ENCODE assay signal across 8 mouse cellular contexts in the genomic region with DNA sequence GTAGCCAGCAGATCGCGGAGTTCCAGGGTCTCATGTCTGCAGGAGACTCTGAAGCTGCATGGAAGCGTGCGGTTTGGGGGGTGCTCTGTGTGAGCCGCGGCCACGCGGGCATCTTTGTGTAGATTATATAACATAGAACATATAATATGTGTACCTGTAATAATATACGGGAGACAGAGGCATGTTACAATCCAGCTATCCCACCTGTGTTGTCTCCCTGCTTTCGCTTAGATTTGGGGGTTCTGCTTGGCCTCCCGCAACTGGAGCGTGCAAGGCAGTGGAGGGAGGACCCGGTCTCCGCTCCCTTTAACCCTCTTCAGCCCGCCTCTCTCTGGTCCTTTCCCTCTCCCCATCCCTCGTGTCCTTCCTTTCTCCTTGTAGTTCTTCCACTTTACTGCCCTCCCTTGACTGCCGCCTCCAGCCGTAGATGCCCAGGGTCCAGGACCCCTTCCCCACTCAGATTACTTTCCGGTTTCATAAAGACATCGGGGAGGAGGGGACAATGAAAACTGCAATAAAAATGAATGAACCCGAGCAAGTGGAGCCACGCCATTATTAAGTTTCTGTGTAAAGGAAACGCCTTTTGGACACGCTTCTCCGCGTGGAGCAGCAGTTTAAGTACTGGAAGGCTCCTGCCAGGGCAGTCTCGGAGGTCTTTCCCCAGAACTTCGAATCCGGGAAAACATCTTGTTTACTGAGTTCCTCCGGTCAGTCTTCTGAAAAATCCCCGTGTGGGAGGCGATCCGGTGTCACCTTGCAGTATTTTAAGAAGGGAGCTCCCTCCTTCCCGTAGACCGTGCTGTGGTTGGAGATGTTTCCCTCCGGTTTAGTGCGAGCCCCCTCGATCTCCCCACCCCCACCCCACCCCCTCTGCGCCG. TPM values are rescaled to one million over a fixed set of nuclear protein-coding genes. Genes with fewer than 3 reads are reported as not detected.
DNase-seq lines count a peak whose midpoint lies in the region; ATAC-seq lines count a peak whose summit lies in the region.

No protein-coding gene starts in this region.

- peak overlapping the region; percentile 87 for H3K4me3 ChIP-seq in brown adipose tissue, adult 24 weeks (ENCODE audit: insufficient read depth, low read depth, low read length)
- peak overlapping the region; percentile 87 for H3K4me3 ChIP-seq in forebrain, embryonic 12.5 days (replicated peaks)
- H3K4me3 ChIP-seq in hindbrain, embryonic 14.5 days (replicated peaks; ENCODE audit: low read length): peak overlapping the region; percentile 85
- peak overlapping the region; percentile 80 for H3K4me3 ChIP-seq in midbrain, embryonic 13.5 days (replicated peaks)
- H3K4me3 ChIP-seq in stomach, embryonic 14.5 days (ENCODE audit: low read depth, low read length): peak overlapping the region; percentile 78

- H3K4me2 ChIP-seq in forebrain, embryonic 12.5 days: peak overlapping the region; percentile 77
- peak overlapping the region; percentile 84 for H3K4me2 ChIP-seq in hindbrain, embryonic 14.5 days (replicated peaks)
- H3K4me2 ChIP-seq in midbrain, embryonic 13.5 days (replicated peaks): peak overlapping the region; percentile 75
- H3K4me2 ChIP-seq in stomach, embryonic 14.5 days (replicated peaks; ENCODE audit: low read depth, low read length): peak overlapping the region; percentile 77

- ATAC-seq in forebrain, embryonic 12.5 days (ENCODE audit: low FRiP score): peak; percentile 9; the same call in 1 of the 2 replicates
- peak; percentile 34 for ATAC-seq in hindbrain, embryonic 14.5 days (ENCODE audit: low FRiP score)
- ATAC-seq in midbrain, embryonic 13.5 days: peak; percentile 18
- peak; percentile 8; the same call in 1 of the 2 replicates for ATAC-seq in stomach, embryonic 14.5 days (ENCODE audit: insufficient number of reproducible peaks, insufficient read depth, low FRiP score, low read depth)

- peak overlapping the region; percentile 98 for H3K9ac ChIP-seq in forebrain, embryonic 12.5 days
- peak overlapping the region; percentile 99 for H3K9ac ChIP-seq in hindbrain, embryonic 14.5 days
- peak overlapping the region; percentile 85 for H3K9ac ChIP-seq in midbrain, embryonic 13.5 days (replicated peaks)
- H3K9ac ChIP-seq in stomach, embryonic 14.5 days (replicated peaks; ENCODE audit: low read depth, low read length): peak overlapping the region; percentile 95

- H3K27ac ChIP-seq in brown adipose tissue, adult 24 weeks (replicated peaks; ENCODE audit: low read depth, low read length): peak overlapping the region; percentile 64
- peak overlapping the region; percentile 97 for H3K27ac ChIP-seq in forebrain, embryonic 12.5 days
- peak overlapping the region; percentile 97 for H3K27ac ChIP-seq in hindbrain, embryonic 14.5 days
- H3K27ac ChIP-seq in midbrain, embryonic 13.5 days: peak overlapping the region; percentile 93
- peak overlapping the region; percentile 99 for H3K27ac ChIP-seq in stomach, embryonic 14.5 days (ENCODE audit: low read length)

- H3K27me3 ChIP-seq in forebrain, embryonic 12.5 days: no peaks in the 10 kb centered on the region
- no peaks in the 10 kb centered on the region for H3K27me3 ChIP-seq in hindbrain, embryonic 14.5 days (ENCODE audit: control insufficient read depth, insufficient read depth, low read length)
- no peaks in the 10 kb centered on the region for H3K27me3 ChIP-seq in midbrain, embryonic 13.5 days
- H3K27me3 ChIP-seq in stomach, embryonic 14.5 days (ENCODE audit: control insufficient read depth, insufficient read depth, low read length): no peaks in the 10 kb centered on the region

- no peaks in the 10 kb centered on the region for H3K36me3 ChIP-seq in forebrain, embryonic 12.5 days (replicated peaks)
- H3K36me3 ChIP-seq in hindbrain, embryonic 14.5 days (replicated peaks; ENCODE audit: control insufficient read depth, insufficient read depth): no peaks in the 10 kb centered on the region
- H3K36me3 ChIP-seq in midbrain, embryonic 13.5 days: no peaks in the 10 kb centered on the region
- H3K36me3 ChIP-seq in stomach, embryonic 14.5 days (ENCODE audit: control insufficient read depth, insufficient read depth, low read length): no peaks in the 10 kb centered on the region

- no peaks in the 10 kb centered on the region for H3K9me3 ChIP-seq in forebrain, embryonic 12.5 days
- H3K9me3 ChIP-seq in hindbrain, embryonic 14.5 days (ENCODE audit: control insufficient read depth, low read length): no peaks in the 10 kb centered on the region
- no peaks in the 10 kb centered on the region for H3K9me3 ChIP-seq in midbrain, embryonic 13.5 days
- no peaks in the 10 kb centered on the region for H3K9me3 ChIP-seq in stomach, embryonic 14.5 days (ENCODE audit: control insufficient read depth, low read depth, low read length)

- WGBS in forebrain, embryonic 12.5 days: under 1% methylated on average over 40 of the region's 40 CpGs
- WGBS in hindbrain, embryonic 14.5 days: under 1% methylated on average over 40 of the region's 40 CpGs
- WGBS in midbrain, embryonic 13.5 days: under 1% methylated on average over 40 of the region's 40 CpGs
- 1% methylated on average over 40 of the region's 40 CpGs for WGBS in stomach, embryonic 14.5 days

- DNase-seq in heart, adult 11 months: peak; percentile 90
- no peak for DNase-seq in heart, postnatal 25 days (ENCODE audit: low spot score)
- peak; percentile 65 for DNase-seq in hindbrain, embryonic 14.5 days (ENCODE audit: low spot score)
- peak; percentile 45 to 56 for DNase-seq in left cerebral cortex, postnatal 14 days (ENCODE audit: low spot score in 2 of 2)

- no peaks in the 10 kb centered on the region for H3K4me1 ChIP-seq in brown adipose tissue, adult 24 weeks (ENCODE audit: control insufficient read depth, insufficient read depth, insufficient read length, low read length)
- peaks cover 38% of the 10 kb centered on the region for H3K4me1 ChIP-seq in forebrain, embryonic 12.5 days
- peaks cover 29% of the 10 kb centered on the region for H3K4me1 ChIP-seq in hindbrain, embryonic 14.5 days (replicated peaks; ENCODE audit: control insufficient read depth, insufficient read depth, low read length)
- peaks cover 39% of the 10 kb centered on the region for H3K4me1 ChIP-seq in midbrain, embryonic 13.5 days (replicated peaks)
- peaks cover 18% of the 10 kb centered on the region for H3K4me1 ChIP-seq in stomach, embryonic 14.5 days (ENCODE audit: control insufficient read depth, insufficient read depth, low read length)

- intact Hi-C loops in heart, postnatal 25 days (cut with DNase I): loop anchor here (2.0 to 10.0 kb wide), 4 partner anchors 102 to 292 kb away; a partner anchor contains a TSS
- intact Hi-C loops in left cerebral cortex, postnatal 14 days (cut with DNase I): loop anchor here (2.0 to 10.0 kb wide), 4 partner anchors 102 to 532 kb away; a partner anchor contains a TSS

RNA-seq across cellular contexts. Expression of a gene that starts 0.9 kb away (rescaled TPM):
- total RNA-seq in heart, postnatal 25 days (2021): 1 to 10 TPM; 1.4 to 1.5 TPM
- polyA plus RNA-seq in brown adipose tissue, adult 24 weeks (2012; ENCODE audit: insufficient read depth, insufficient read length, missing spikeins): 307 and 735 TPM in 2 replicates
- 34.6 and 37.4 TPM in 2 replicates for polyA plus RNA-seq in forebrain, embryonic 12.5 days (2016; fragmentation: Nextera tagmentation; extraction: Ambion mirVana)
- 27.5 and 39.5 TPM in 2 replicates for polyA plus RNA-seq in hindbrain, embryonic 14.5 days (2014; fragmentation: Nextera tagmentation; extraction: Ambion mirVana)
- total RNA-seq in left cerebral cortex, postnatal 14 days (2021): 10 to 100 TPM; 40.4 to 45.3 TPM
- 31.2 and 33.6 TPM in 2 replicates for polyA plus RNA-seq in midbrain, embryonic 13.5 days (2015; fragmentation: Nextera tagmentation; extraction: Ambion mirVana)
- 37.6 and 41.3 TPM in 2 replicates for polyA plus RNA-seq in stomach, embryonic 14.5 days (2014; fragmentation: Nextera tagmentation; extraction: Ambion mirVana)
